8 mouse cellular contexts compared by ENCODE assay signal in genomic region chr14:105896791-105897568, GRCm38 (mm10). TPM values are rescaled to one million over a fixed set of nuclear protein-coding genes. Genes with fewer than 3 reads are reported as not detected.
DNase-seq lines count a peak whose midpoint lies in the region; ATAC-seq and TF ChIP-seq lines count a peak whose summit lies in the region.

Gene Spry2, minus strand, starts transcription at chr14:105896819.

- peaks cover 12% of the 10 kb centered on the region for H3K36me3 ChIP-seq in forebrain, embryonic 10.5 days (replicated peaks)
- H3K36me3 ChIP-seq in heart, embryonic 14.5 days (ENCODE audit: control insufficient read depth, insufficient read depth, low read length), result peaks cover 13% of the 10 kb centered on the region
- H3K36me3 ChIP-seq in liver, embryonic 13.5 days, result peaks cover 4% of the 10 kb centered on the region; the same call in 1 of the 2 replicates
- H3K36me3 ChIP-seq in stomach, postnatal 0 days (ENCODE audit: control insufficient read depth, insufficient read depth, low read length), result peaks cover 5% of the 10 kb centered on the region

- H3K4me2 ChIP-seq in heart, embryonic 14.5 days (ENCODE audit: low read length), result peak within 1 kb of the TSS; percentile 98
- peak within 1 kb of the TSS; percentile 72 for H3K4me2 ChIP-seq in liver, embryonic 13.5 days
- peak within 1 kb of the TSS; percentile 75 for H3K4me2 ChIP-seq in stomach, postnatal 0 days (replicated peaks; ENCODE audit: low read depth)

- peaks cover 37% of the 10 kb centered on the region for H3K4me1 ChIP-seq in forebrain, embryonic 10.5 days
- H3K4me1 ChIP-seq in heart, embryonic 14.5 days (ENCODE audit: control insufficient read depth in 2 of 2, insufficient read depth in 2 of 2, low read length in 2 of 2), result peaks cover 10 to 12% of the 10 kb centered on the region in 2 experiments; a peak in 3 of 4 replicates
- peaks cover 9% of the 10 kb centered on the region for H3K4me1 ChIP-seq in liver, embryonic 13.5 days (replicated peaks)
- no peaks in the 10 kb centered on the region for H3K4me1 ChIP-seq in stomach, postnatal 0 days (replicated peaks; ENCODE audit: control insufficient read depth, insufficient read depth)

- DNase-seq in B cell, adult 2 months, result peak; percentile 64 to 65
- DNase-seq in brain, embryonic 14.5 days (ENCODE audit: low read depth), result peak; percentile 98
- peak; percentile 92 for DNase-seq in forebrain, embryonic 10.5 days (ENCODE audit: extremely low spot score, low spot score)
- DNase-seq in kidney, postnatal 25 days, result peak; percentile 94 to 98
- peak; percentile 58 for DNase-seq in liver, embryonic 13.5 days
- DNase-seq in neural tube, embryonic 10.5 days (ENCODE audit: extremely low spot score, low spot score), result peak; percentile 93
- peak; percentile 94 for DNase-seq in stomach, postnatal 0 days (ENCODE audit: low spot score)

- under 1% methylated on average over 68 of the region's 89 CpGs for WGBS in forebrain, embryonic 10.5 days
- WGBS in heart, embryonic 14.5 days, result under 1% methylated on average over 72 of the region's 89 CpGs
- under 1% methylated on average over 60 of the region's 89 CpGs for WGBS in liver, embryonic 13.5 days (ENCODE audit: insufficient replicate concordance)
- 0% methylated on average over 44 of the region's 89 CpGs for WGBS in stomach, postnatal 0 days

- H3K9ac ChIP-seq in heart, embryonic 14.5 days (ENCODE audit: low read length), result peak within 1 kb of the TSS; percentile 99
- peak within 1 kb of the TSS; percentile 71 for H3K9ac ChIP-seq in liver, embryonic 13.5 days
- H3K9ac ChIP-seq in stomach, postnatal 0 days (ENCODE audit: low read length), result peak within 1 kb of the TSS; percentile 75

- TF ChIP-seq POLR2A in brain, embryonic 14.5 days (IDR thresholded peaks at IDR 0.05; ENCODE audit: borderline replicate concordance, extremely low read depth, insufficient read depth, insufficient read length, poor library complexity, severe bottlenecking), result peak; percentile 80

- no peaks in the 10 kb centered on the region for H3K9me3 ChIP-seq in forebrain, embryonic 10.5 days
- no peaks in the 10 kb centered on the region for H3K9me3 ChIP-seq in heart, embryonic 14.5 days (ENCODE audit: control insufficient read depth, low read length)
- H3K9me3 ChIP-seq in liver, embryonic 13.5 days (replicated peaks), result no peaks in the 10 kb centered on the region
- H3K9me3 ChIP-seq in stomach, postnatal 0 days (ENCODE audit: control insufficient read depth, low read length), result no peaks in the 10 kb centered on the region

- H3K4me3 ChIP-seq in forebrain, embryonic 10.5 days, result peak within 1 kb of the TSS; percentile 84
- peak within 1 kb of the TSS; percentile 91 to 99 for H3K4me3 ChIP-seq in heart, embryonic 14.5 days (ENCODE audit: control insufficient read depth in 1 of 2, insufficient read depth in 1 of 2, low read depth in 1 of 2, low read length in 2 of 2)
- peak within 1 kb of the TSS; percentile 65 for H3K4me3 ChIP-seq in liver, embryonic 13.5 days (replicated peaks)
- peak within 1 kb of the TSS; percentile 60 for H3K4me3 ChIP-seq in stomach, postnatal 0 days (ENCODE audit: low read depth, low read length)

- H3K27ac ChIP-seq in forebrain, embryonic 10.5 days, result peak within 1 kb of the TSS; percentile 96
- H3K27ac ChIP-seq in heart, embryonic 14.5 days (replicated peaks in 1 of 2; ENCODE audit: control insufficient read depth in 1 of 2, insufficient read depth in 1 of 2, low read depth in 2 of 2, low read length in 2 of 2), result peak within 1 kb of the TSS; percentile 99 to 100
- peak within 1 kb of the TSS; percentile 85 for H3K27ac ChIP-seq in liver, embryonic 13.5 days
- H3K27ac ChIP-seq in stomach, postnatal 0 days (replicated peaks), result peak within 1 kb of the TSS; percentile 99

- no peak for TF ChIP-seq EP300 in stomach, postnatal 0 days (optimal IDR thresholded peaks at IDR 0.05)

- peak; percentile 91 for ATAC-seq in heart, embryonic 14.5 days (ENCODE audit: insufficient number of reproducible peaks, insufficient read depth, low FRiP score, low read depth)
- peak; percentile 83 for ATAC-seq in liver, embryonic 13.5 days (ENCODE audit: low read depth)
- peak; percentile 95 for ATAC-seq in stomach, postnatal 0 days (ENCODE audit: low FRiP score, low TSS enrichment)

- TF ChIP-seq CTCF in brain, embryonic 14.5 days (IDR thresholded peaks at IDR 0.05; ENCODE audit: borderline replicate concordance, extremely low read depth, insufficient read depth, insufficient read length), result no peak
- TF ChIP-seq CTCF in stomach, postnatal 0 days (IDR thresholded peaks at IDR 0.05; ENCODE audit: low read depth), result 0 out of 2 replicates have a peak, but pooled peaks have one; percentile 5

- H3K27me3 ChIP-seq in forebrain, embryonic 10.5 days (ENCODE audit: poor library complexity, severe bottlenecking), result peaks cover 34% of the 10 kb centered on the region
- H3K27me3 ChIP-seq in heart, embryonic 14.5 days (ENCODE audit: control insufficient read depth, insufficient read depth, low read length), result no peaks in the 10 kb centered on the region
- peaks cover 53% of the 10 kb centered on the region for H3K27me3 ChIP-seq in liver, embryonic 13.5 days
- H3K27me3 ChIP-seq in stomach, postnatal 0 days (ENCODE audit: control insufficient read depth, insufficient read depth, low read length), result no peaks in the 10 kb centered on the region

RNA-seq across cellular contexts. Expression of gene Spry2, which starts in this region (rescaled TPM):
- 11.3 and 20.5 TPM in 2 replicates for polyA plus RNA-seq in brain, embryonic 14.5 days (2012; rRNA removed)
- polyA plus RNA-seq in forebrain, embryonic 10.5 days (2016; fragmentation: Nextera tagmentation; extraction: Ambion mirVana), result 24.7 and 27.6 TPM in 2 replicates
- 62.9 and 66.4 TPM in 2 replicates for polyA plus RNA-seq in heart, embryonic 14.5 days (2014; fragmentation: Nextera tagmentation; extraction: Ambion mirVana)
- polyA plus RNA-seq in liver, embryonic 13.5 days (2015; fragmentation: Nextera tagmentation; extraction: Ambion mirVana), result 5.0 and 6.5 TPM in 2 replicates
- 45.8 and 49.2 TPM in 2 replicates for polyA plus RNA-seq in stomach, postnatal 0 days (2015; fragmentation: Nextera tagmentation; extraction: Ambion mirVana)

Comparison
In these comparisons a context has a peak if more than half of its experiments do, and no peak if none do; other contexts are left out.
1. Peak in every context shown above with its lines: DNase-seq, ATAC-seq, H3K4me3 ChIP-seq and H3K27ac ChIP-seq.